Mouse (Mus musculus) heart, postnatal 14 days (tissue): ENCODE measurements around the gene Magix. TPM values are rescaled to one million over a fixed set of nuclear protein-coding genes. Genes with fewer than 3 reads are reported as not detected.
"Not testable (repeated sequence)": the region's sequence is repeated elsewhere in the genome, so short reads cannot be mapped to it uniquely, and the experiment has no call there.

ENCODE experiments used
- DNase-seq, 2 experiments: peaks; one replicate each; pipeline ENCODE4 v3.0.0; 2021 to 2022
- intact Hi-C: fragments of 180-260 bp; cut with DNase I; formaldehyde crosslinking; loops from one replicate; pipeline ENCODE4 v1.15.1; 2025
- long read RNA-seq, 2 experiments: library from polyadenylated mRNA; stranded (forward); transcript quantifications; one replicate each; pipeline ENCODE4 v2.0.0; 2021
- total RNA-seq, 2 experiments: library from RNA; stranded (reverse); gene quantifications; 2 replicates each; pipeline ENCODE4 v1.2.3; 2021

Magix gene
- total RNA-seq: 10 to 100 TPM; 18.4 to 21.2 TPM
- long read RNA-seq, experiment 1, transcript Magix-201 (6 exons, 1,342 nt): major isoform, 15 of 24 reads
- long read RNA-seq, experiment 1, partial matches to known transcripts: 1 of 24 reads
- long read RNA-seq, experiment 1, other reads (novel, unspliced or antisense): 5 of 24 reads
- long read RNA-seq, experiment 2, transcript Magix-201 (6 exons, 1,342 nt): major isoform, 13 of 28 reads
- long read RNA-seq, experiment 2, transcript Magix-202 (6 exons, 2,770 nt): minor isoform, 6 of 28 reads
- long read RNA-seq, experiment 2, partial matches to known transcripts: 3 of 28 reads
- long read RNA-seq, experiment 2, other reads (novel, unspliced or antisense): 6 of 28 reads

DNA sequence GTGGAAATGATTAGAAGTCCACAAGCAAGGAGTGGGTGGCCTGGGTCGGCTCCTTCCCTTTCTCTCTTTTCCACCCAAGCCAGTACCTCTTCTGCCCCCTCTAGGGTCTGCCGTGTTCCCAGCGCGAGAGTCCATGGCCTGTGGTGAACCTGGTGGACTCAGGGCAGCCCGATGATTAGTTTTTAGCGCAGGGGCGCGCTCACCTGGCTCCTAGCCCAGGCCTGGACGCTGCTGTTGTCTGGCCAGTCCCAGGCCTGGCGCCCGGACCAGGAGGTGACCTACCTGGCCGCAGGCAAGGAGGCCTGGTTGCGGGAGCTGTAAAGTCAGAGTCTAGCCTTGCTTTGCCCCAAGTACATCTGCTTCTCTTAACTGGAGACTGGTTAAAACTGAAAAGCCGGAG is at the start of gene Magix:
Gene Magix, minus strand, starts transcription at position 388 of the 400 bp plus-strand sequence.
- peak; percentile 54 to 57 for DNase-seq
- intact Hi-C loops: no loop called here

DNA sequence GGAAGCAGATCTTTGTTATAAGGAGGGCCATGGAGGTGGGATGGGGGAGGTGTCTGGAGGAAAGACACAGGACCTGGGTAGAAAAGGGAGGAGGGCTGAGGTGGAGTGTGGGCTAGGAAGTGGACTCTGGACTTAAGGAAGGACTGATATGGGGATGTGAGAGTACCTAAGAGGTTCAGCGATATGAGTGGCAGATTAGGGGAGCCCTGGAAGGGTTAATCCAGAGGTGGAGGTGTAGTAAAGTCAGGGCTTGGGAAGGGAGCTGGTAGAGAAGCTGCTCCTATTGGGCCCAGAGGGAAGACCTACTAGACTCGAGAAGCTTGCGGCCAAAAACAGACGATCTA is 47.8 kb upstream of the Magix start:
- intact Hi-C loops: no loop called here
- DNase-seq: no peak

DNA sequence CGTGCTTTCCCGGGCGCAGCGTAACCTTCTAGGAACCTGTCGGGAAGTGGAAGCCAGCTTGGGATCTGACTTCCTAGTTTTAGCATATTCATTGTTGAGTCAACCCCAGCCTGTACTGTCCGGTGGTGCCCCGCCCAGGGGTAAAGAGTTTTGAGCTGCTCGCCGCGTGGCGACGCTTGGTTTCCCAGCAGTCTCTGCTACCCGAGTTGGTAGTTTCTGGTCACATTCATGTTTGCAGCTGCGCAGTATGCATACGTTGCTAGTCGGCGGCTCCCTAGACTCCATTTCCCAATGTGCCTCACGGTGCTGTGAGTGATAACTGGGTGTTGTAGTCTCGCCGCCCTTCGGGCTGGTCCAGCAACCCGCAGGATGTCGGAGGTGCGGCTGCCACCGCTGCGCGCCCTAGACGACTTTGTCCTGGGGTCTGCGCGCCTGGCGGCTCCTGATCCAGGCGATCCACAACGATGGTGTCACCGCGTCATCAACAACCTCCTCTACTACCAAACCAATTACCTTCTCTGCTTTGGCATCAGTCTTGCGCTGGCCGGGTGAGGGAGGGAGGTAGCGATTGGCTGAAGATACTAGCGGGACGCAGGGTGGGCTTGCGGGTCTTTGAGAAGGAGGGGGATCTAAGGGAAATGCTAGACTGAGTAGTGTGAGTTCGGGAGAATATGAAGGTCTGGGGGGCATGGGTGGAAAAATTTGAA is 47.3 kb upstream of the Magix start, which contains the start of gene Praf2:
Gene Praf2, plus strand, starts transcription at position 225 of the 707 bp plus-strand sequence.
- intact Hi-C loops: no loop called here

DNA sequence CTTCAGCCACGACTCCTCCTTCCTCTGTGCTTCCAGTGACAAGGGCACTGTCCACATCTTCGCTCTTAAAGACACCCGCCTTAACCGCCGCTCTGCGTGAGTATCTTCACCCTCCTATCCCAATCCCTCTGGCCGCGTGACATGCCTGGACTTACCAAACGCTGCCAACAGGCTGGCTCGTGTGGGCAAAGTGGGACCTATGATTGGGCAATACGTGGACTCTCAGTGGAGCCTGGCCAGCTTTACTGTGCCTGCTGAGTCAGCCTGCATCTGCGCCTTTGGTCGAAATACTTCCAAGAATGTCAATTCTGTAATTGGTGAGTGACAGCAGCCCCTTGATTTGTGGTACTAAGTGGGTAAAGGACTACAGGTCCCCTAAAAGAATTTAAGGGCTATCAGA is 46.1 kb upstream of the Magix start:
- no peak for DNase-seq
- intact Hi-C loops: no loop called here

More for the DNA sequence above, 47.3 kb upstream of the Magix start, which contains the start of gene Praf2:
- peak; percentile 69 to 71 for DNase-seq

DNA sequence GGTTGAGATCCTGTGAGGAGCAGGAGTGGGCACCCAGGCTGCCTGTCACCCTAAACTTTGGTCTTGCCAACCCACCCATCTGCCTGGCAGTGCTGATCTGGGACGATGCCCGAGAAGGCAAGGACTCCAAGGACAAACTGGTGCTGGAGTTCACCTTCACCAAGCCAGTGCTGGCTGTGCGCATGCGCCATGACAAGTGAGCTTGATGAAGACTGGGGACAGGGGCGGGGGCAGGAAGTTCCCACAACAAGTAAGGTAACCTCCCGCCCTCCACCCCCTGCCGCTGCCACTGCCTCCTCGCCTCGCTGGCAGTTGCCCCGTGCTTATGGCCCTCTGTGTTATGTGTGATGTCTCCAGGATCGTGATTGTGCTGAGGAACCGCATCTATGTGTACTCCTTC is 44.8 kb upstream of the Magix start:
- no peak for DNase-seq
- intact Hi-C loops: no loop called here

DNA sequence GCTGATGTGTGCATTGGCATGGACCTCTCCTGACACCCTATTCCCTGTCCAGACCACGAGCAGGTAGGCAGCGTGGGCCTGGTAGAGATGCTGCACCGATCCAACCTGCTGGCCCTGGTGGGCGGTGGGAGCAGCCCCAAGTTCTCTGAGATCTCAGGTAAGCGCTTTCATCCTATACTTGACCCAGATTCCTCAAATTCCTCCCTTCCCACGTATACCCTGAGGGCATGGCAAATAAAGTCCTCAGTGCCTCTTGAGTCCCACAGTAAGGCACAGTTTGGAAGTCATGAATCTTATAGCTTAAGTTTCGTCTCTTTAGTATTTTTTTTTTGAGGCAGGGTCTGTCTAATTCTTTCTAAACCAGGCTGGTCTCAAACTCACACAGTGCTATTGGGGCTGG is 43.1 kb upstream of the Magix start:
- intact Hi-C loops: no loop called here
- DNase-seq: no peak

DNA sequence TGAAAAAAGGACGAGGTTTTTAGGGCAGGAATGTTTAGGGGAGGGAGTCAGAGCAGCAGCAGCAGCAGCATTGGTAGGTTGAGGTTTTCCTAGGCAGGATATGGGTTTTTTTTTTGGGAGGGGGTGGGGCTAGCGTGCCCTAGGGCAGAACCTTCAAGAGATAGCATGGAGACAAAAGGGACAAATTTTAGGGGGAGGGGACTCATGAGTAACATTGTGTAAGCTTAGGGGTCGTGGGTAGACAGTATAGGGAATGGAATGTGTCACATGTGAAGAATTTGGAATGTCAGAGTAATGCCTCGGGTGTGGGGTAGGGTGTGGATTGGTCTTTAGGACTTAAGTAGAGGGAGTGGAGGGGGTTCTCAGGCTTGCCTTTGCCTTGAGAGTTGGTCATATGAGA is 41.6 kb upstream of the Magix start:
- no peak for DNase-seq
- intact Hi-C loops: no loop called here

DNA sequence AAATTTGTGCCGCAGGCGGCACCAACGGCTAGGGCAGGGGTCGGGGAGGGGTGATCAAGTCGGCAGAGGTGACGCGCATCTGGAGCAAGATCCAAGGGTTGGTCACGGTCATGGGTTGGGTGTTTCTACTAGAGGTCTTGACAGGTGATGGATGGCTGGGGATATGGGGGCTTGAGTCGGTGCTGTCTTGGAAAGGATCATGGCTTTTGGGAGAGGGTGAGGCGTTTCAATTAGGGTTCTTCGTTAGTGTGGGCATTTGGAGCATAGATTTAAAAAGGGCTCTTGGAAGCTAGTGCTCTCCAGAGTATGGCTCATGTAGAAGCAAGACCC is 41.2 kb upstream of the Magix start:
- intact Hi-C loops: no loop called here
- DNase-seq: no peak

DNA sequence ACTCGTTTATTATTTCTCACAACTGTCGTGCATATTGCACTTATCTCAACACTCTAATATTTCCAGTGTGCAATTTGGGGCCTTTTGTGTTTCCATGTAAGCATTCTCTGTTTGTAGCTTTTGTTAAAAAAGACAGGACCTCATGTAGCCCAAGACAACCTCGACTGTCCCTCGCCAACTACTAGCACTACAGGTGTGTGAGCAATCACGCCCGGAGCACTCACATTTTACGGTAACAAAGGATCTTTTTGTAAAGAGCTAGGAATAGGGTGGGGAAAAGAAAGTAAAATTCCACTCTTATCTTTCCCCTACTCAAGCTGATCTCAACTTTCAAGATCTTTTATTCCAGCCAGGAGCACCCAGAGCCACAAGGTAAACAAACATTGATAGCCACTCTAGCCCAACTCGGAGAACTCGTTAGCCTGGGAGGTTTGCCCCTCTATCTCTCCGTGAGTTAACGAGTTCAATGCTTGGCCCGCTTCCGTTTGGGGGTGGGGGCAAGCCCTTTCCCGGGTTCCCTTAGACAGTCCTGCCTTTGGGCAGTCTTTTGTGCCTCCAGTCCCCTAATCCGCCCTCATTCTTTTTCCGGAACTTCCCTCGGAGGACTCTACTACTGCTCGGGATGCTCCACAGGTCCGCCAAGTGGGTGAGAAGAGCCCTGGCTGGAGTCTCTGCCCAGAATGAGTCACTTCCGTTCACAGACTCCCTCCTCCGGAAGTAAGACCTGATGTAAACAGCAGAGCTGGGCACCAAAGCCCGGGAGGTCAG is 40.6 kb upstream of the Magix start, which contains the start of gene Gm45208:
Gene Gm45208, plus strand, starts transcription at position 732 of the 768 bp plus-strand sequence.
- peak; percentile 61 to 71 for DNase-seq
- intact Hi-C loops: no loop called here

DNA sequence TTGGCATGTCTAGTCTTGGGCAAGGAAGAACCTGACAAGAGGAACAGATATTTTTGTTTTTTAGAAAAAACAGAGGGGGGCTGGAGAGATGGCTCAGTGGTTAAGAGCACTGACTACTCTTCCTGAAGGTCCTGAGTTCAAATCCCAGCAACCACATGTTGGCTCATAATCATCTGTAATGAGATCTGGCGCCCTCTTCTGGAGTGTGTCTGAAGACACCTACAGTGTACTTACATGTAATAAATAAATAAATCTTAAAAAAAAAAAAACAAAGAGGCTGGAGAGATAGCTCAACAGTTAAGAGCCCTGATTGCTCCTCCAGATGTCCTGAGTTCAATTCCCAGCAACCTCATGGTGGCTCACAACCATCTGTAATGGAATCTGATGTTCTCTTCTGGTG is 35.0 kb upstream of the Magix start:
- intact Hi-C loops, DNase-seq: not testable (repeated sequence)

DNA sequence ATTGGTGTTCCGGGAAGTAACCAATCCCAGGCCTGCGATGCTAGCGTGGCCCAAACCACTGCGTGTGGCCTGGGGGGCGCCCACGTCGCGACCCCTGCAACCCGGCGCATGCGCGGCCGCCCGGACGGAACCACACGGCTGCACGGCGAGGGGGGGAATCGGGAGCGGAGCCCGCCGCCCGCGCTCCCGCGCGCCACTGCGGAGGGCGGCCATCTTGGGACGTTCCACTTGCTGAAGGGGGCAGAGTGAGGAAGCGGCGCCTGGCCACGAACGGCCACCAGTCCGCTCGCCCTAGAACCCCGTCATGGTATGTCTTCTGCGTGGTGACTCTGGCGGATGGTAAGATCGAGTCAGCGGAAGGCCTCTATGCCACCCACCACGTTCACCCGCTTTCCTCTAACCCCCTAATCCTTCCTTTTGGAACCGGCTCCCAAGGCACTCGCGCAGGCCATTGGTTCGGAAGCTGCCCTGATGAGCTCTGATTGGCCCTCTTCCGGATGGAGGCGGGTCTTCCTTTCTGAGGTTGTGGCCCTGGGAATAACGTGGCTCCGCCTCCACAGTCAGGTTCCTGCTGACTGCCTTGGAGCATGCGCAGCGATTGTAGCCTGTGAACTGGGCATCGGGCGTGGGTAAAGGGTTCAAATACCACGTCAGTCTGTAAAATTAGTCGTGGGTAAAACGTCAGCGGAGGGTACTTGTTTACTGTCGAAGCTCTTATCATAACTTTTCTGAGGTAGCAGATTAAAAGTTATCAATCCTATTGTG is 33.3 kb upstream of the Magix start, which contains the start of gene Wdr45:
Gene Wdr45, plus strand, starts transcription at position 199 of the 765 bp plus-strand sequence.
- intact Hi-C loops: not testable (repeated sequence)
- DNase-seq: peak; percentile 88 to 90

DNA sequence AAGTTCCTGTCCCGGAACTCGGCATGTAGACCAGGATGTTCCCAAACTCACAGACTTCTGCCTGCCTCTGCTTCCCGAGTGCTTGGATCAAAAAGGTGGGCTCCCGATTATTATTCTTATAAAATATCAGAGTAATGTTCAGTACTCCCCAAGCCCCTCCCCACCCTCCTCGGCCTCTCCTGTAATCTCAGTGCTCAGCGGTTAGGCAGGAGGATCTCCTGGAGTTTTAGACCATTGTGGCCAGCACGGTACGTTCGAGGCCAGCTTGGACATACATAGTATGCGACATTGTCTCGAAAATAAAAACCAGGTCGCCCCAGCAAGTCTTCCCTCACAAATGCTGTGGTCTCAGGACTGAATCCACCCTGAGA is 32.7 kb upstream of the Magix start:
- DNase-seq, intact Hi-C loops: not testable (repeated sequence)

DNA sequence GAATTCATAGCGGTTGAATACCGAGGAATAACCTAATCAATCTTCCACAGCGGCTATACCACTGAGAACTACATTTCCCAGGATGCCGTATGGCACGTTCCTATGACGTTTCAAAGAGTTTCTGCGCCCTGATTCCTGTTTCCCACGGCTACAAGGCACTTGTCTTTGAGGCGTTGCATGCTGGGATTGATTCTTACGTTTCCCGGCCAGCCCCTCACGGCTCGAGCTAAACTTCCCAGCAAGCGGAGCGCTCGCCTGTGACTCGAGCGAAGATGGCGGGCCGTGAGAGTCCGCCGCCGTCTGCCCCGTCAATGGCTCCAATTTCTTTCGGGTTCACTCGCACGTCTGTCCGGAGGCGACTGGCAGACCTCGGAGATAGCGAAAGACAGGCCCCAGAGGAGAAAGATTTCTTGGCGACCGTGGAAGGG is 15.9 kb upstream of the Magix start, which contains the start of gene Gpkow:
Gene Gpkow, plus strand, starts transcription at position 178 of the 428 bp plus-strand sequence.
- intact Hi-C loops: loop anchor here (10.0 kb wide), 1 partner anchor 372 kb away; no protein-coding TSS in a partner anchor
- peak; percentile 69 to 80 for DNase-seq

DNA sequence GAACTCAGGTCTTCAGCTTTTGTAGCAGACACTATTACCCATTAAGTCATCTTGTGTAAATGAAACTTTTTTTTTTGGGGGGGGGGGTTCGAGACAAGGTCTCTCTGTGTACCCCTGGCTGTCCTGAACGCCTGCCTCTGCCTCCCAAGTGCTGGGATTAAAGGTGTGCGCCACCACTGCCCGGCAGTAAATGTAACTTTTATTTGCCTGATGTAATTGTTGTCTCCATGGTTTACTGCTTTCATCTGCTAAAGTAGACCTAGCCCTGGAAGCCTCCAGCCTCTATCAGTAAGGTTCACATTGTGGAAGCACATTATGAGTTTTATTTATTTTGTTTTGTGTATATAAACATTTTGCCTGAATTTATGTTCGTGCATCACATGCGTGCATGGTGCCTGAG is 15.5 kb upstream of the Magix start:
- intact Hi-C loops: loop anchor here (10.0 kb wide), 1 partner anchor 372 kb away; no protein-coding TSS in a partner anchor
- no peak for DNase-seq

DNA sequence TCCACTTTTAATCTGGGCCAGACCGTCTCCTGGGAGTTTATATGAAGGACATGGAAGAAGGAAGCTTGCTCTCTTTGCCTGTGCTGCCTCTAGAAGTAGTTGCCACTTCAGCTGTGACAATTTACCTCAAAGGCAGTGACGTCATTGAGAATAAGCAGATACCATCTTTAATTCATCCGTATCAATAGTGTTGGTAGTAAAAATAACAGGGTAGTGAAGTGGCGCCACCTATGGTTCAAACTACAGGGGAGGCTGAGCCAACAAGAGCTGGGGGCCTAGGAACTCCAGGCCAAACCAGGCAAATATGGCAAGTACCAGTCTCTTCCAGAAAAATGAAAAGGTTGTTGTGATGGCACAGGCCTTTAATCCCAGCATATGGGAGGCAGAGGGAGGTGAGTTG is 11.8 kb upstream of the Magix start:
- intact Hi-C loops: loop anchor here (2.0 to 10.0 kb wide), 3 partner anchors 221 to 368 kb away; no protein-coding TSS in a partner anchor

DNA sequence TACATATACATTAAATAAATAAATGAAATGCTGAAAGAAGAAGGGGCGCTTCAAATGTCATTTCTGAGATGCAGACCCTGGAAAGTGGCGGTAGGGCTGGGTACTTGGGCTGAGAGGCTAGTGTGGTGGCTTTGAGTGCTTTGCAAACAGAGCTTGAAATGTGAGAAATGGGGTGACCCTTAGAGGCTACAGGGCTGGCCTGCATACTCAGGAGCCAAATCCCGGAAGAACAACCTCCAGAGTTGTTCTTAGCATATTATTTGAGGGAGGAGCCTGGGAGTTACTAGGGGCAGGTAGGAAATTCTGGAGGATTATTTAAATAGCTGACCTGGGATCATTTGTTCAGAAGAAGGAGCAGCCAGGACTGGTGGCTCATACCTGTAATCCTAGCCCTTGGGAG is 9.4 kb upstream of the Magix start:
- intact Hi-C loops: loop anchor here (5.0 to 10.0 kb wide), 2 partner anchors 218 to 366 kb away; no protein-coding TSS in a partner anchor
- no peak for DNase-seq

More for the DNA sequence above, 11.8 kb upstream of the Magix start:
- peak; percentile 24 to 39 for DNase-seq

DNA sequence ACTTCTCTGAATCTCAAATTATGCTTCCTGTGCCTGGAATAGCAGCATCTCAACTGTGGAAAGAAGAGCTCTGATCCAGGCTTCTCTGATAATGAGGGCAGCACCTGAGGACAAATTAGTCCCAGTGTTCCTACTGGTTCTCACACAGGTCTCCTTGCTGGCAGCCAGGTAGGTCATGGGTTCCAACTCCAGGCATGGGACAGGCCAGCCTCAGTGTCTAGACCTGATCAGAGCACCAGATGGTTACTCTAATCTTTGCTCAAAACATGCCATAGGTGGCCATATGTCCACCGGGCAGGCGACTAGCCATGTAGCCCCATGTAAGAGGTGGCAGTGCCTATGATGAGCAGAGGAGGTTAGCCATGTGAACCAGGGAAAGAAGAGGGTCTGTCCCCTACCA is 7.3 kb upstream of the Magix start:
- DNase-seq: no peak
- intact Hi-C loops: no loop called here

DNA sequence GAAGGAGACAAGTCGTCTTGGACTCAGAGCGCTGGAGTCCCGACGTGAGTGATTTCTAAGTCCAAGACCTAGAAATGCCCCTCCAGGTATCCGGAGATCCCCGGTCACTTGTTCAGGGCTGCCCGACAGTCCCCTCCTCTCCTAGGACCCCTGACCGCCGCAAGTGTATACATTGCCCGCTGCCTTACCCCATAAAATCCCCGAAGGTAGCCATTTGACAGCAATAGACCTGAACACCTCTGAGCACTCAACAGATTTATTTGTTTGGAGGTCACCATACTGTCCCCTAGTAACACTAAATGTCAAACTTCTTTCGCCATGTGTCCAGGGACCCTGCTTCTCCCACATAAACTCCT is 1.0 kb downstream of the Magix start:
- no peak for DNase-seq
- intact Hi-C loops: no loop called here

DNA sequence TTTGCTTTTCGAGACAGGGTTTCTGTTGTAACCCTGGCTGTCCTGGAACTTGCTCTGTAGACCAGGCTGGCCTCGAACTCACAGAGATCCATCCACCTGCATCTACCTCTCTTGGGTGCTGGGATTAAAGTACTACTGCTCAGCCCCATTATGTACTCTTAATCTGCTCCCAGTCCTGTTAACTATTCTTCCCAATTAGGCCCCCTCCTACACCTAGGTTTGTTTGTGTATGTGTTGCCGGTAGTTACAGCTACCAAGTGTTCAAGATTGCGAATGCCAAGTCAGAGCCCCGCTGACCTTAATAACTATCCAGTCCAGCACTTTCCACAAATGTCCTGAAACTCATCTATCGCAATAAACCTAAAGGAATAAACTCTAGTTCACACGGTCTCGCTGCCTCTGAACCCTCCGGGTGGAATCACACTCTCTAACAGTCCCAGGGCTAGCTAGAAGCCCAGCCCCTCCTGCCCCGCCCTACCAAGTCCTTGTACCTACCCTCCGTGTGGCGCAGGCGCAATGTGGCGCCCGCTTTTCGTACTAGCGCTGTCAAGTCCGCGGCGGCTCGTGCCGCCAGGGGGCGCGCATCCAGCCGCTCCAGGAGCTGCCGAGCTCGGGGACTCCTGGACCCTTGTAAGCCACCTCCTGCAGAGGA is 1.5 kb downstream of the Magix start:
- intact Hi-C loops: no loop called here
- DNase-seq: peak; percentile 94 to 95

DNA sequence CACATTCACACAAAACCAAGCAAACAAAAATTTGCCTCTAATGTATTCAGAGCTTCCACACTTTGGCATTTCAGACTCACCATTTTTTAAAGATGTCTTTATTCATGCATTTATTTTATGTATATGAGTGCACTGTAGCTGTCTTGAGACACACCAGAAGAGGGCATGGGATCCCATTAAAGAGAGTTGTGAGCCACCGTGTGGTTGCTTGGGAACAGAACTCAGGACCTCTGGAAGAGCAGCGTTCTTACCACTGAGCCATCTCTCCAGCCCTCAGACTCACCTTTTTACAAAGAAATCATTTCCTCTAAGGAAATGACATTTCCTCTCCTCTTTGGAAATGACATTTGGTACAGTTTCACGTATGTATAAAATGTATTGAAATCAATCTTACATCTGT is 2.1 kb downstream of the Magix start:
- intact Hi-C loops: no loop called here

More for the DNA sequence above, 2.1 kb downstream of the Magix start:
- DNase-seq: no peak
